Mouse (Mus musculus) frontal cortex, postnatal 14 days (tissue): Measurements from ENCODE around the gene Spag6l.
"Not testable (repeated sequence)": the region's sequence is repeated elsewhere in the genome, so short reads cannot be mapped to it uniquely, and the experiment has no call there.

Experiments used
- DNase-seq, 2 experiments: peaks; one replicate each; pipeline ENCODE4 v3.0.0; 2022; ENCODE audit warnings: low spot score in 2 of 2

Gene Spag6l

DNA sequence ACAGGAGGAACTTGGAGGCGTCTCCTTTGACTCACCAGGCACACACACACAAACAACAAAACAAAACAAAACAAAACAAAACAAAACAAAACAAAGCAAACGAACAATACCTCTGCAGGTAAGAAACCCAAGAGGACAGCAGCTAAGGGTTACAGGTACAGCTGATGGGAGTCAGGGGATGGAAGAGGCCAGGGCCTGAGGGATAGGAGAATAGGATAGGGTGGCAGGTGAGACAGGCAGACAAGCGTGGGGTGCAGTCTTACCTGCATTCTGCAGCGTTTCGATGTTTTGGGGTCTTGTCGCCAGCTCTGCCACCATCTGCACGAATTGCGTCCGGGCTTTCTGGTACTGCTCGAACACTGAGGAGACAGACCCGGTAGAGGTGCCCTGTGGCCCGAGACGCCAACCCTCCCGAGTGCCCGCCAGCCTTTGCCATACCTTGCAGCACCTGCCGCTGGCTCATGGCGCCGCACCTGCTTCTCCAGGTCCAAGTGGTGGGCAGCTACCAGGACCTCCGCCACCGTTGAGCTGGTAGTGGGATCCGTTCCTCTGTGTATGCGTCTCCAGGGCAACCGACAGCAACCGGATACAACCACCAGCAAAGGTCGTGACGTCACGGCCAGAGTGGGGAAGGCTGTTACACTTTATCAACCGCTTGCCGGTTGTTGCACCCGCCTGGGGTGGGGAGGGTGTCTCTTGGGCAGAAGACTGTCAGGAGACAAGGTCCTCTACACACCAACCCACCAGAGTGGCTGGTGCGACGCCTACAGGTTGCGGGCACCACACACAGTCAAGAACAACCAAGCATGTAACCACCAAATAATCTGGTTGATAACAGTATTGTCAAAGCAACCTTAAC, at the start of gene Spag6l:
TSS of gene Spag6l (minus strand) at position 700 of the 859 bp plus-strand sequence.
- peak; percentile 16 to 30 for DNase-seq

DNA sequence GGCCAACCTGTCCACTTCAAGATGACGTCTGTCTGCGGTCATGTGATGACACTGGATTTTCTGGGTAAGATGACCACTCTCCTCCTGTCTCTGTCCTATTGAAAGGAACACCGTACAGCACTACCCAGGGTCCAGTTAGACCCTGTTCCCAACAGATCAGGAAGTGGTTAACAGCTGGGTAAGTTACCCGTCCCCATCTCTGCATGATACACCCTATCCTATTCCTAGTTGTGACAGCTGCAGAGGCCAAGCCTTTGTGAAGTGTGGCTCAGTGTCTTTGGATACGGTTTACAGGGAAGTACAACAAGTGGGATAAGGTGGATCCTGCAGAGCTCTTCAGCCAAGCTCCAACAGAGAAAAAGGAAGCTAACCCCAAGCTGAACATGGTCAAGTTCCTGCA, 49.8 kb upstream of the Spag6l start:
- no peak for DNase-seq

DNA sequence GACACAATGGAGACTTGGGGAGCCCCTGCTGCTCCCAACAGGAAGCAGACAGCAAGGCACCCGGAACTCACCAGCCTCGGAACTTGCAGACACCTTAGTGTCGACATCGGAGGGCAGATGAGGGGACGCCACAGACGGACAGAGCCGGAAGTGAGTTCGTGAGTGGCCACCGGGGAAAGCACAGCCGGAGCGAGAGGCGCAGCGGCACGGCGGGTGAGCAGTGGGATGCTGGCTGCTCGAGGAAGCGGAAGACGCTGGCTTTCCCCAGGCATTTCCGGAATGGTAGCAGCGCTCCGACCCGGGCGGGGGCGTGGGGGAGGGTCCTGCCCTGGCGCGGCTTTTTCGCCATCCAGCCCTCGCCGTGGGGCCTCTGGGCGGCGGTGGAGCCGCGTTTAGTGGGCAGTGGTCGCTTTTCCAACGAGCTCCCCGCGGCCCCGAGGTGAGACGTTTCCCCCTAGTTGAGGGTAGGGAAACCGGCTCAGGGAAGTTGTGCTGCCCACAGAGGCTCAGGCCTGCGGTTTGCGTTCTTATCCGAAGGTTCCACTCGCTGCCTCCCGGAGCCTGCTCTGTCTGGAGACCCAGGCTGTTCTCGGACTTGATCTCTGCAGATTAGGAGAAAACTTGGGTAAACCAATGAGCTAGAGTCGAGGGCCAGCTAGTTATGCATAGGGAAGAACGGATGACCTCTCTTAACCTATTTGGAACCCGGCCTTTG, 41.5 kb upstream of the Spag6l start, which contains the start of the genes Top3b and Vpreb1:
TSS of gene Top3b (plus strand) at position 120 of the 715 bp plus-strand sequence.
TSS of gene Vpreb1 (minus strand) at position 227 of the 715 bp plus-strand sequence.
- peak; percentile 84 to 87 for DNase-seq

DNA sequence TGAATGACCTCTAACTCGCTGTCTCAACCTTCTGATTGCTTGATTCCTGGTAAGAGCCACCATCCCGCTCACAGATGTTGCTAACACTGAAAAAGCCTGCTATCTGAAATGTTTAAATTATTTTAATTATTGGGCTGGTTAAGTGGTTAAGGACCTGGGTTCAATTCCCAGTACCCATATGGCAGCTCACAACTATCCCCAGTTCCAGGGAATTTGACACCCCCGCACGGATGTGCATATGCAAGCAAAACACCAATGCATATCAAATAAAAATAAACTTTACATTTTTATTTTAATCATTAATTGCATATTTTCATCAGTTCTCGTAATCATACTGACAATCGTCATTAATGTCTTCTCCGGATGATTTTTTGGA, 41.0 kb upstream of the Spag6l start:
- DNase-seq: no peak

DNA sequence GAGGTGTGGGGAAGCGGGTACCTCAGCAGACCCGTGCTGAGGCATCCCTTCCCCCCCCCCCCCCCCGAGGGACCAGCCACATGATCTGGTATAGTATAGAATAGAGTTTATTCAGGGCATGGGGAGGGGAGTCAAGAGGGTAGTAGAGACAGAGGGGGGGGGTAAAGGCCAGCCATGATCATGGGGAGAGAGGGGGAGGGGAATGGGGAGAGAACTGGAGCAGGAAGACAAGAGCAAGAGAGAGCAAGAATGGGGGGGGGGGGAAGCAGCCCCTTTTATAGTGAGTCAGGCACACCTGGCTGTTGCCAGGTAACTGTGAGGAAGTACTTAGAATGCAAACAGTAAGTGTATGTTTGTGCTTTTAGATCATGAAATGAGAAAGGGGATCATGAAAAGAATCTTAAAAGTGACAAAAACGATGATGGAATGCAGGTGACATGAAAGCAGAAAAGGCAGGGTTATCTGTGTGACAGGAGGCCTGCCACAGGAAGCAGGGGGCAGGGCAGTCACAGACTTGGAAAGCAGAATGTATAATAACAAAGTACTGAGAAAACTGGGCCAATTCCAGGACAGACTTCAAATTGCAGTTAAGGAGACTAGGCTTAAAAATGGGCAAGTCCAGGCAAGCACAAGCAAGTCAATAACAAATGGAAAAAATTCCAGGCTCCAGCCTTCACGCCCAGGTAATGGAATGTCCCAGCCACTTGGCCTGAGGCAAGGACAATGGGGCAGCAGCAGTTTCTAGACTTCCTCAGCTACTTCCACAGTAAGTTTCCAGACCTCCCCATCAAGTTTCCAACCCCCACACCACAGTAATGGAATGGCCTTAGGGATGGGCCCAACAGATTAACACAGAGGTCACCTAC, 36.7 kb upstream of the Spag6l start:
- no peak for DNase-seq

DNA sequence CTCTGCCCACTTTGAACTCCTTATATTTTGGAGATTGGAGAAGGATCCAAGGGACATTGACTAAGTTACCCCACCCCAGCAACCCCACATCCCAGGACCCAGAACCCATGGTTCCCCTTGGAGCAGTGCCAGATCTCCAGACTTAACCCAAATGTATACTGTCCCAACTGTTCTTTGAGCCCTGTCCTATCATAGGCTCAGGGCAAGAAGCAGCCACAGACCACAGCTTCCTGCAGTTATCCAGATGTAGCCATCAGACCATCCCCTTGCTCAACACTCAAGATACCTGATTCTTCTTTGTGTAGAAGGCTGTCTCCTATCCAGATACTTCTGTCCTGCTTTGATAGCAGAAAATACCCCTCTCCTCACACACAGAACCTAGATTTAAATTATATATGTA, 36.0 kb upstream of the Spag6l start:
- no peak for DNase-seq

DNA sequence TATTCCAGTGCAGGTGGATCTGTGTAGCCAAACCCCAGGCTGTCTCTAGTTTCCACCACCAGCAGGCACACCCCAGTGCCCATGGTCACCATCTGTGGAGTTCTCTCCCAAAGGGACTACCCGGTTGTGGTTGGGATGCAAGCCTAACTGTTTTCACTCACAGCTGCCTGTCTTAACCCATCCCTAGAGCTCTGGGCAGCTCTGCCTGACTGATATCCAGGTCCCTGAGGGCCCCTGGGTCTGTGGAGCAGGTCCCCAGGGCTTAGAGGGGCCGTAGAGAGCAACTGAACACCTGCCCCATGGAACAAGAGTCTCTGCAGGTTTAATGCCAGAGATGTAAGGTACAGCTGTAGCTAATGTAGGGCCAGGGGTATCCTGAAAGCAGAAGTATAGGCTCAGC, 34.7 kb upstream of the Spag6l start, which contains the start of gene Igll1:
TSS of gene Igll1 (minus strand) at position 8 of the 400 bp plus-strand sequence.
- DNase-seq: no peak

DNA sequence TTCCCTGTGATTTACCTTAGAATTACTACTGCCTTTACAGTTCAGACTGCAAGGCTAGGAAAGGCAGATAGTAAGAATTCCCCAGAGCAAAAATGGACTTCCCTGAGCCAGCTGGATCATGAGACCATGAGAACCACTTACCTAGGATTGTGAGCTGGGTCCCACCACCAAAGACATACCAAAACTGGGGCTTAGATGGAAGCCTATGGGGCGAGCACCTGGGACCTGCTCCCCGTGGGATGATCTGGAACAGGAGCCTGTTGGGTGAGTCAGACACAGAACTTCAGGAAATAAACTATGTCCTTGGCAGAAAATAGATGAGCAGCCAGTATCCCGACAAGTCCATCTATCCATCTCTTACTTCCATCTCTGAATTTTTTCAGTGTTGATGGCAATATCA, 33.0 kb upstream of the Spag6l start:
- no peak for DNase-seq

DNA sequence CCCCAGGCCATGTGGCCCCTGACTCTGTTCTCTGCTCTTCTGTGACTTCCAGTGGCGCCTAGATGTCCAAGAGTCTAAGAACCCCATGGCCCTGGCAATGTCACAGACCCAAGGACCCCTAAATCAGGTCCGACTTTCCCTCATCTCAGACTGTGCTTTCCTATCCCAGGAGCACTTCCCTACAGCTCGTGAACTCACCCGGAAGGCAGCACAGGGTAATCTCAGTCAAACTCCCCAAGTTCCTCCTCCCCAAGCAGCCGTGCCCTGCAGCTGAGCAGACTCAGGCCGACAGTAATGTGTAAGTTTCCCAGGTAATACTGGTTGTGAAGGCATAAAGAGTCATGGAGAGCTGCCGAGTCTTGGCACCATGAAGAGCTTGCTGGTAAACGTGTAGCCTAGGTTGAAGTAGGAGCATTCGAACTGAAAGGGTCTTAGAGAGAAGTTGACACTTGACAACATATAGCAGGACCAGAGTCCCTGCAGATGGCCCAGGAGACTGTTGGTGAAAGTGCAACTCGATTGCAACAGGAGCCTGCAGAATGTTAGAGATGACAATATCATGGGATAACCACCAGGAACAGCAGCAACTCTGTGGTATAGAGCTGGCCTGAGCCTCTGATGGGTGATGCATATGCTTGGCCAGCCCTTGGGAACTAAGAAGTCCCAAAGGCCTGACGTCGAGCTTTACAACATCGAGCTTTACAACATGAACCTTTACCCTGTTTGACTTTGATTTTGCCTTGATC, 27.6 kb upstream of the Spag6l start:
- no peak for DNase-seq

DNA sequence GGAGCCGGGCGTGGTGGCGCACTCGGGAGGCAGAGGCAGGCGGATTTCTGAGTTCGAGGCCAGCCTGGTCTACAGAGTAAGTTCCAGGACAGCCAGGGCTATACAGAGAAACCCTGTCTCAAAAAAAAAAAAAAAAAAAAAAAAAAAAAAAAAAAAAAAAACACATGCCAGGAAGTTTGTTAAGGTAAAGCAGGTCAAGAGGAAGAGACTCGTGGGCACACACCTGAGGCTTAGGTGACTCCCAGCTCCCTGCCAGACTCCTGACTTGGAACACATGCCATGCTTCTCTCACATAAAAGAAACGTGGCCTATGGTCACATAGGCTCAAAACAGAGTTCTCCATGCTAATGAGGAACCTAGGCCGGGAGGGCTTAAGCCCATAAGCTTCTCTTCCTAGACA, 26.8 kb upstream of the Spag6l start:
- not testable (repeated sequence) for DNase-seq

DNA sequence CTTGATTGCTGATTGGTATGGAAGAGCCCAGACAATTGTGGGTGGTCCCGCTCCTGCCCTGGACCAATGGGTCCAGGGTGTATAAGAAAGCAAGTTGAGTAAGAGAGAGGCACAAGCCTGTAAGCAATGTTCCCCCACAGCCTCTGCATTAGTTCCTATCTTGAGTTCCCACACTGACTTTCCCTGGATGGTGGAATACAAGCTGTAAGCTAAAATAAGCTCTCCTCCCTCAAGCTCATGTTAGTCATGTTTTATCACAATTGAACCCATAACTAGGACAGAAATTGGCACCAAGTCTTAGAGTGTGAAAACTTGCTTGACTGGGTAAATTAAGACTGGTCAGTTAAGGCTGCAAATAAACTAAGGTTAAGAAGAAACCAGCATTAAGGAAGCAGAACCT, 26.3 kb upstream of the Spag6l start:
- no peak for DNase-seq

DNA sequence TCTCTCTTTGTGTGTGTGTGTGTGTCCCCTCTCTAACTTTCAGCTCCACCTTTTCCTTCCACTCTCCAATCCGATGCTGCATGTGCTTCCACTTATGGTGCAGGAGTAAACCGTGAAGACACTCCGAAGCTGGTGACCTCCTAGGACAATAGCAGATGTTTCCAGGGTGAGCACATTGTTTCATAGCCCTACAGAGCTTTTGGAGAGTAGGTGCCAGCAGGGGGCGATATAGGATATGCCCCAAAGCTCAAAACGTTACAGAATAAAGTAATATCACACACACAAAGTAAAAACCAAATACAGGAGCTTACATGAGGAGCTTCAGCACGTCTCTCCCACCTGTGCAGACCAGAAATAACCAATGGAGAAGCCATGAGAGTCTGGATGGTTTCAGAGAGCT, 25.6 kb upstream of the Spag6l start:
- DNase-seq: no peak

DNA sequence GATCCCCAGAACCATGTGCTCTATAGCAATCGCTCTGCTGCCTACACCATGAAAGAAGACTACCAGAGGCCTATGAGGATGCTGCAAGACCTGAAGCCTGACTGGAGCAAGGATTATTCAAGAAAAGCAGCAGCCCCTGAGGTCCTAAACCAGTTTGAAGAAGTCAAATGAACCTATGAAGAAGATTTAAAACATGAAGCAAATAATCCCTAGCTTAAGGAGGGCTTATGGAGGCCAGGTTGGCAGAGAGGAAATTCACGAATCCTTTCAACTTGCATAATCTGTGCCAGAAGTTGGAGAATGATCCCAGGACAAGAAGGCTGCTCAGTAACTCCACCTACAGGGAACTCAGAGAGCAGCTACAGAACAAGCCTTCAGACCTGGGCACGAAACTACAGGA, 23.2 kb upstream of the Spag6l start:
- DNase-seq: no peak

DNA sequence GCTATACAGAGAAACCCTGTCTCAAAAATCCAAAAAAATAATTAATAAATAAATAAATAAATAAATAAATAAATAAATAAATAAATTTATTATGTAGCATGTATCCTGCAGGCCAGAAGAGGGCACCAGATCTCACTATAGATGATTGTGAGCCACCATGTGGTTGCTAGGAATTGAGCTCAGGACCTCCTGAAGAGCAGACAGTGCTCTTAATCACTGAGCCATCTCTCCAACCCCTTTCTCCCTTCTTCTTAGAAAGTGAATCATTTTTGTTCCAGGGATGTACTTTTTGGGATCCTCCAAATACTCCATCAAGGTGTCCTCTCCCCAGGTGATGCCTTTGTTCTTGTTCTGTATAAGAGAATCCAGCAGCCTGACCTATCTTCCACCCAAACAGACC, 19.9 kb upstream of the Spag6l start:
- DNase-seq: no peak

DNA sequence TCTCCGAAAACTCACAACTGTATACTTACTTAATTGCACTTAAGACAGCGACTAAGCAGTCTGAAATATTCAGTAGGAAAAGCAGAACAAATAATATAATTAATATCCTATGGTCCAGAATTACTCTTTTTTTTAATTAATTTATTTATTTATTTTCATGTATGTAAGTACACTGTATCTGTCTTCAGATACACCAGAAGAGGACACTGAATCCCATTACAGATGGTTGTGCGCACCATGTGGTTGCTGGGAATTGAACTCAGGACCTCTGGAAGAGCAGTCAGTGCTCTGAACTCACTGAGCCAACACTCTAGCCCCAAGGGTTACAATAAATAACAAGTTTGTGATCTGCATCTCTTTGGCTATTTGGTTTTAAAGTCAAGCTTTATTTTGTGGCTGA, 415 bp upstream of the Spag6l start:
- DNase-seq: no peak

DNA sequence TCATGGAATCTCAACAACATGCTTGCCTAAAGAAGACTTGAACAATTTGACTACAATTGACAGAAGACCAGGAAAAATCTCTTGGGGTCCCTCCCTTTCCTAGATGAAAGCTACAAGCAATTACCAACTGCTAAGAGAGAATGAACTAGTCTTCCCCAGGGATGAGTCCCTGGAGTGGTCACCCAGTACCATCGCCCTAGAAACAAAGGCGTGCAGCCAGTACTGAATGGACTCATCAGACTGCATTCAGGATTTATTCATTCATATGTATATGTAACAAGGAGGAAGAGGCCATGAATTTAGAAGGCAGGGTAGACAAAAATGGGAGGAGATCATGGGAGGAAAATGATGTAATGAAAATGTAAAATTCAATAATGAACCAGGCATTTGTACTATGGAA, 3.0 kb downstream of the Spag6l start:
- no peak for DNase-seq

DNA sequence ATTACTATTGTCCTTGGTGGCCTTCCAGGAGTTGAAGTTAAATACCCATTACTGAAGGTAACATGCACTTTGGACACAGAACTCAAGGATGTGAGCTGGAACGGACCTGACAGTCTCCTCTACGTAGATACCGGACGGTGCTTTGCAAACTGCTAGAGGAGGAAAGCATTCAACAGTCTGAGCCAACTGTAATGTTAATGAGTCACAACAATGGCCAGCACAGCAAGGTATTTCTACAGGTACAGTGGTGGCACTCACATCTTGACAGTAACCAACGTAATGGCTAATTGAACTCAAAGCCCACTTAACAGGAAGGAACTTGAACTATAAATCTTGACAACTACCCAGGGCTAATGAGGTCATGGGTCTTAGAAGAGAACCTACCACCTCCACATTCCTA, 3.8 kb downstream of the Spag6l start:
- DNase-seq: no peak

DNA sequence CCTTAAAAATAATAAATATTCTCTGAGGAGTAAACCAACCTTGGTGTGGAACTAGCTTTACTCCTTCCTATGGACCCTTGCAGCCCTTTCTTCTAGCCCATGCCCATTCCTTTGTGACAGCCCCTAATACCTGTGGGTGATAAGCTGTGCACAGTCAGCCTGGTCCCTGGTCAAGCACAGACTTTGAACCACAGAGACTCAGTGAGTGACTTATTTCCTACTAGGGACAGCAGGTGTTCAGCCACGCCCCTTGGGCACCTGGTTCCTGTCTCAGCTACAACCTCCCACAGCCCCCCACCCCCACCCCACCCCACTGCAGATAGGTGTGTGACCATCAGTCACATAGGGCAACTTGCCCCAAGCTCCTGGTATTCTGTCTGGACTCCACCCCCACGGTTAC, 22.9 kb downstream of the Spag6l start:
- no peak for DNase-seq
